Mouse (Mus musculus) lung, adult 2 months (tissue): Measurements from ENCODE around the gene AC170998.1.

Source experiments
- CTCF ChIP-seq: fragments of 200-500 bp; IDR thresholded peaks from 2 replicates; pipeline ENCODE4 v1.5.1; 2011; ENCODE audit warnings: mild to moderate bottlenecking, low read length, control low read depth; ENCODE audit not compliant: insufficient read depth
- POLR2A ChIP-seq: fragments of 200-500 bp; IDR thresholded peaks from 2 replicates; pipeline ENCODE4 v1.6.1; 2011; ENCODE audit warnings: low read depth, mild to moderate bottlenecking, control low read depth, low read length, borderline replicate concordance; ENCODE audit errors: extremely low read depth

DNA sequence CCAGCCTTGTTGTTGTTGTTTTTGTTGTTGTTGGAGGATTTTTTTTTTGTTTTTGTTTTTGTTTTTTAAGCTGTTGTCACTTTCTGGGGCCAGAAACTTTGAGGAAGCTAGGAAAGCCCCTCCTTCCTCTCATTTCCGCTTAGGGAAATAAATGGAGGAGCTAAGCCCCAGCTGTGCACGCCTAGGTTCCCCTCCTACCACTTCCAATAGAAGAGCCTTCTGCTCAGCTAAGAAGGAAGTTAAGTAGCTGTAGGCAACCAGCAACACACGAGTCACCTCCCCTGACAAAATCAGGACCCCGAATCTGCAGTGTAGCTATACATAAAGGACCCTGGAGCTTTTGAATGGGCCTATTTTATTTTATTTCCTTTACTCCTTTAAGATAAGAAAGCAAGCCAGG is 12.1 kb downstream of the AC170998.1 start:
- TF ChIP-seq CTCF: no peak
- no peak for TF ChIP-seq POLR2A
